Mouse (Mus musculus) retina, postnatal 1 day (tissue): ENCODE results near the gene Cog1.
A peak's percentile ranks its signal among the peaks of the same experiment; 100 is the strongest.

Experiments used
- DNase-seq: peaks from one replicate; pipeline ENCODE4 v3.0.0-alpha.2; 2012

Cog1 gene

DNA sequence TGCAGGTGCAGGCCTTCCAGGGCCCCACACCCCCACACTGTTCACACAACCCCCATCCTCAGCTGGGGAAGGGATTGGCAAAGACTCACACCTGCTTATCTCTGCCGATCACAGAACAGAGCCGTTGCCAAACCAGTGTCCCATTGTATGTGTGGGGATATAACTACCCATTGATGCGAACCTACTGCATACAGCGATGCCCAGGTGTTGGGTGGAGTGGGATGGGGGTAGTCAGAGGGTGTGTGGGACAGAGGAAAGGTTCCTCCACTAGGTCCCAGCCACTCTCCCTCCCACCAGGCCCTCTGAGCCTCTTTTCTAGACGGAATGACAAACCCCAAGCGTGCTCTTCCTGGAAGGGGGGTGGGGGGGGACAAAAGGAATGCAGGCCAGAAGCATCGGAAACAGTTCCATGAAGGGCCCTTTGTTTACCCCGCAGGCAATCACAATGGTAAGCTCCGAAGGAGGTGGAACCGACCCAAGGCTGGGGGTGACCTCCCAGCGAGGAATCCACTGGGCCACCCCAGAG, 60.8 kb downstream of the Cog1 start, which contains the start of gene Cpsf4l:
Gene Cpsf4l, minus strand, starts transcription at position 287 of the 526 bp plus-strand sequence.
- DNase-seq: peak; percentile 95

DNA sequence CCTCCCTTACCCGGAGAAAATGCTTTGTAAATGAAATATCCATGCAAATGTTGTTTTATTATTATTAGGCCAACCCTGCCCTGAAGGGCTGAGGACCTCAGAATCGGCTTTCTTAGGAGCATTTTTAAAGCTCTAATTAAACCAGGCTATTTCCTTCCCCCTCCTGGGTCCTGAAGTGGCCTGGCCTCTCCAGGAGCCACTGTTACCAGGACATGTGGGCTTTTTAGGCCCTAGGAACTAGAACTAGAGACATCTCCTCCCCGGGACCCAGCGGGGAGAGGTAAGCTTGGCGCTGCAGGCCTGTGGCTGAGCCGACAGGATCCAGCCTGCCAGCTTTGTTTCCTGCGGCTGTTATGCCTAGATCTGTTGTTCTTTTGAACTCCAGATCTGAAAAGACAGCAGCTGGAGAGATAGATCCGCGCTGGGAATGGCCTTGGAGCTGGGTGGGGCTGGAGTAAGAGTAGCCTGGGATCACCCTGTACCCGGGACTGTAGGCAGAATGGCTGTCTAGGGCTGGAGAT, 61.3 kb downstream of the Cog1 start:
- DNase-seq: peak; percentile 83

GRCm38 (mm10) chr11:113711061-113711460, 62.1 kb downstream of the Cog1 start:
- DNase-seq: no peak

- peak; percentile 84 for DNase-seq
Observed at GRCm38 (mm10) chr11:113715078-113715674, 66.2 kb downstream of the Cog1 start.

DNA sequence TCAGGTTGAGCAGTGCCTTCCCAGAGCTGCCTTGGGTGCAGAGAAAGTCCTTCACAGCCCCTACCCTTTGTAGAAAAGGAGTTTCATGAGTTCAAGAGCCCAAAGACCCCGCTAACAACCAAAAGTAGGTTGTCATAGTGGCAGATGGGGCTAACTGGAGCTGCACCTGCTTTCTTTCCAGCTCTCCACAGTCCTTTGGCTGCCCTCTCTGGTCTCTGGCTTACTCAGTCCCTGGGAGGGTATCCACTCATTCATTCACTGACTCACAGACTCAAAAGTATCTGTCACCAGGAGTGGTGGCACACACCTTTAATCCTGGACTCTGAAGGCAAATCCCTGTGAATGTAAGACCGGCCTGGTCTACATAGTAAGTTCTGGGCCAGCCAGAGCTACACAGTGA, 67.2 kb downstream of the Cog1 start:
- no peak for DNase-seq
